Mouse (Mus musculus) heart, postnatal 0 days (tissue): Measurements from ENCODE around the gene E130114P18Rik.

ENCODE experiments used
- CTCF ChIP-seq: IDR thresholded peaks from 2 replicates; pipeline ENCODE4 v1.5.1; 2016; ENCODE audit warnings: antibody characterized with exemption, control low read depth, low read depth
- EP300 ChIP-seq: IDR thresholded peaks from 2 replicates; pipeline ENCODE4 v1.6.1; 2016; ENCODE audit warnings: antibody characterized with exemption, low read depth

DNA sequence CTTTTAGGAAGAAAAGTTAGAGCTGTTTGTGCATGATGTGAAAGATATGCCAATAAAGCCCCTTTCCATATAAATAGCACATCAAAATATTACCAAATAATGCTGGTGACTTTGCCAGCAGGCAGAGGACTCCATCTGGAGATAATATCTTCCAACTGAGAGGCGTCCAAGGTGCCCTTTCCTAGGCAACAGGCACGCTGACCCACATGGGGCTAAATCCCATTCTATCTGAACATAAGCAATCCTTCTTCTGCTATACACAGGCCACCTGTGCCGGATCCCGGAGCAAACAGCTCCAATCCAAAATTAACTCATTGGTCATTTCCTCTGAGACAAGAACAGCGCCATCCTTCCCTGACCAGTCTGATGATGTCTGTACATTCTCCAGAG, 128.3 kb downstream of the E130114P18Rik start:
- TF ChIP-seq CTCF, result no peak
- TF ChIP-seq EP300, result no peak
